Mouse (Mus musculus) limb, embryonic 15.5 days (tissue): Measurements from ENCODE around the gene Ank3. TPM values are rescaled to one million over a fixed set of nuclear protein-coding genes. Genes with fewer than 3 reads are reported as not detected.

ENCODE experiments used
- ATAC-seq: fragments of 200-750 bp; cut with Nextera tagmentation; 2 replicates; pipeline ENCODE4 v1.8.0; 2017; ENCODE audit warnings: low read depth, moderate TSS enrichment; ENCODE audit not compliant: insufficient number of reproducible peaks, low FRiP score, low TSS enrichment
- H3K27ac ChIP-seq: fragments of 300-500 bp; sonication (generic); 2 replicates; pipeline ENCODE4 v1.5.1; 2015; ENCODE audit warnings: moderate library complexity, mild to moderate bottlenecking, inconsistent platforms
- H3K27me3 ChIP-seq: fragments of 300-500 bp; sonication (generic); 2 replicates; pipeline ENCODE4 v1.6.1; 2015; ENCODE audit warnings: inconsistent platforms
- H3K36me3 ChIP-seq: fragments of 300-500 bp; sonication (generic); 2 replicates; pipeline ENCODE4 v1.6.1; 2015; ENCODE audit warnings: inconsistent platforms
- H3K4me1 ChIP-seq: fragments of 300-500 bp; sonication (generic); 2 replicates; pipeline ENCODE4 v1.6.1; 2015; ENCODE audit warnings: inconsistent platforms
- H3K4me2 ChIP-seq: fragments of 300-500 bp; sonication (generic); 2 replicates; pipeline ENCODE4 v1.6.1; 2015; ENCODE audit warnings: mild to moderate bottlenecking, inconsistent platforms
- H3K4me3 ChIP-seq: fragments of 300-500 bp; sonication (generic); 2 replicates; pipeline ENCODE4 v1.5.1; 2015; ENCODE audit warnings: mild to moderate bottlenecking, inconsistent platforms
- H3K9ac ChIP-seq: fragments of 300-500 bp; sonication (generic); 2 replicates; pipeline ENCODE4 v1.6.1; 2015; ENCODE audit warnings: inconsistent platforms
- H3K9me3 ChIP-seq: fragments of 300-500 bp; sonication (generic); 2 replicates; pipeline ENCODE4 v1.6.1; 2016; ENCODE audit warnings: inconsistent platforms
- WGBS: fragments of 180-500 bp; shearing (Covaris S2); methylation state at CpG from one replicate; pipeline ENCODE4 v1.1.7; 2015; 5-methylcytosine and 5-hydroxymethylcytosine counted together
- polyA plus RNA-seq: library from polyadenylated mRNA; unstranded; fragments of >200 nt; fragmentation: Nextera tagmentation; extraction: Ambion mirVana; gene quantifications from 2 replicates; pipeline ENCODE4 v1.2.1, GENCODE M21; 2015

The Ank3 gene
- polyA plus RNA-seq, 1 experiment from 2014 or later = 29.1 TPM

- no peak for ATAC-seq
- Histone ChIP-seq H3K4me3 (no peak overlapping the region), H3K27ac (no peak overlapping the region), H3K4me2 (no peak overlapping the region), H3K36me3 (no peaks in the 10 kb centered on the region), H3K9ac (no peak overlapping the region), H3K27me3 (no peaks in the 10 kb centered on the region), H3K4me1 (peaks cover 6% of the 10 kb centered on the region; the same call in 1 of the 2 replicates), H3K9me3 (no peaks in the 10 kb centered on the region)
- WGBS = 71% methylated on average over 6 of the region's 6 CpGs
Measured at GRCm38 (mm10) chr10:69720899-69721490, 322.4 kb downstream of the Ank3 start.

- Histone ChIP-seq H3K36me3 (no peaks in the 10 kb centered on the region), H3K4me2 (no peak overlapping the region), H3K27me3 (no peaks in the 10 kb centered on the region), H3K9ac (no peak overlapping the region), H3K4me3 (no peak overlapping the region), H3K9me3 (no peaks in the 10 kb centered on the region), H3K4me1 (peaks cover 6% of the 10 kb centered on the region; the same call in 1 of the 2 replicates), H3K27ac (no peak overlapping the region)
- no peak for ATAC-seq
- 92% methylated on average over 4 of the region's 4 CpGs for WGBS
Measured at GRCm38 (mm10) chr10:69724159-69724558, 325.6 kb downstream of the Ank3 start.

- no peak overlapping the region for H3K27ac ChIP-seq
- no peaks in the 10 kb centered on the region for H3K27me3 ChIP-seq
- H3K9ac ChIP-seq = no peak overlapping the region
- H3K4me1 ChIP-seq = peaks cover 2% of the 10 kb centered on the region; the same call in 1 of the 2 replicates
- no peaks in the 10 kb centered on the region for H3K9me3 ChIP-seq
- no peaks in the 10 kb centered on the region for H3K36me3 ChIP-seq
- no peak overlapping the region for H3K4me2 ChIP-seq
- 88% methylated on average over 14 of the region's 14 CpGs for WGBS
- no peak for ATAC-seq
- no peak overlapping the region for H3K4me3 ChIP-seq
Measured at GRCm38 (mm10) chr10:69725078-69725477, 326.5 kb downstream of the Ank3 start.

- H3K4me2 ChIP-seq = no peak overlapping the region
Measured at GRCm38 (mm10) chr10:69726265-69726664, 327.7 kb downstream of the Ank3 start.

GRCm38 (mm10) chr10:69726806-69727205 is 328.2 kb downstream of the Ank3 start:
- Histone ChIP-seq H3K4me3 (no peak overlapping the region), H3K9ac (no peak overlapping the region), H3K27me3 (no peaks in the 10 kb centered on the region), H3K27ac (no peak overlapping the region), H3K36me3 (no peaks in the 10 kb centered on the region), H3K4me1 (0 out of 2 replicates have a peak, but pooled peaks cover 8% of the 10 kb centered on the region), H3K9me3 (no peaks in the 10 kb centered on the region), H3K4me2 (no peak overlapping the region)
- whole genome bisulfite sequencing = 88% methylated on average over 7 of the region's 7 CpGs
- ATAC-seq = no peak

More at GRCm38 (mm10) chr10:69726265-69726664, 327.7 kb downstream of the Ank3 start:
- H3K4me3 ChIP-seq = no peak overlapping the region
- no peaks in the 10 kb centered on the region for H3K36me3 ChIP-seq
- no peak overlapping the region for H3K27ac ChIP-seq
- H3K4me1 ChIP-seq = 0 out of 2 replicates have a peak, but pooled peaks cover 6% of the 10 kb centered on the region
- H3K27me3 ChIP-seq = no peaks in the 10 kb centered on the region
- WGBS = 89% methylated on average over 2 of the region's 2 CpGs
- H3K9me3 ChIP-seq = no peaks in the 10 kb centered on the region
- no peak overlapping the region for H3K9ac ChIP-seq
- no peak for ATAC-seq

- Histone ChIP-seq H3K27me3 (no peaks in the 10 kb centered on the region), H3K27ac (no peak overlapping the region), H3K4me2 (no peak overlapping the region), H3K4me1 (0 out of 2 replicates have a peak, but pooled peaks cover 10% of the 10 kb centered on the region), H3K36me3 (no peaks in the 10 kb centered on the region), H3K9me3 (no peaks in the 10 kb centered on the region), H3K9ac (no peak overlapping the region), H3K4me3 (no peak overlapping the region)
- WGBS = 73% methylated on average over 6 of the region's 6 CpGs
- no peak for ATAC-seq
Measured at GRCm38 (mm10) chr10:69728876-69729275, 330.3 kb downstream of the Ank3 start.

- 32% methylated on average over 10 of the region's 10 CpGs for WGBS
Measured at GRCm38 (mm10) chr10:69730351-69730871, 331.8 kb downstream of the Ank3 start.

GRCm38 (mm10) chr10:69731341-69731740 is 332.8 kb downstream of the Ank3 start:
- no peak for ATAC-seq
- no peaks in the 10 kb centered on the region for H3K9me3 ChIP-seq
- 46% methylated on average over 5 of the region's 5 CpGs for WGBS

More at GRCm38 (mm10) chr10:69730351-69730871, 331.8 kb downstream of the Ank3 start:
- no peak overlapping the region for H3K4me2 ChIP-seq
- H3K36me3 ChIP-seq = no peaks in the 10 kb centered on the region
- 0 out of 2 replicates have a peak overlapping the region, but pooled peaks have one; percentile 22 for H3K27ac ChIP-seq
- H3K9me3 ChIP-seq = no peaks in the 10 kb centered on the region
- 0 out of 2 replicates have a peak, but pooled peaks cover 10% of the 10 kb centered on the region for H3K4me1 ChIP-seq
- no peak overlapping the region for H3K9ac ChIP-seq
- no peak overlapping the region for H3K4me3 ChIP-seq
- ATAC-seq = no peak
- no peaks in the 10 kb centered on the region for H3K27me3 ChIP-seq

GRCm38 (mm10) chr10:69731863-69732262 is 333.3 kb downstream of the Ank3 start:
- Histone ChIP-seq H3K9me3 (no peaks in the 10 kb centered on the region), H3K4me3 (no peak overlapping the region), H3K4me2 (no peak overlapping the region), H3K36me3 (no peaks in the 10 kb centered on the region), H3K27ac (no peak overlapping the region), H3K9ac (no peak overlapping the region), H3K4me1 (0 out of 2 replicates have a peak, but pooled peaks cover 10% of the 10 kb centered on the region), H3K27me3 (no peaks in the 10 kb centered on the region)
- no peak for ATAC-seq
- 59% methylated on average over 1 of the region's 1 CpGs for WGBS

More at GRCm38 (mm10) chr10:69731341-69731740, 332.8 kb downstream of the Ank3 start:
- Histone ChIP-seq H3K36me3 (no peaks in the 10 kb centered on the region), H3K27me3 (no peaks in the 10 kb centered on the region), H3K4me2 (no peak overlapping the region), H3K9ac (no peak overlapping the region), H3K4me1 (0 out of 2 replicates have a peak, but pooled peaks cover 10% of the 10 kb centered on the region), H3K4me3 (no peak overlapping the region), H3K27ac (no peak overlapping the region)

GRCm38 (mm10) chr10:69736241-69736640 is 337.7 kb downstream of the Ank3 start:
- Histone ChIP-seq H3K4me3 (no peak overlapping the region), H3K27ac (no peak overlapping the region), H3K9me3 (no peaks in the 10 kb centered on the region), H3K4me1 (peaks cover 8% of the 10 kb centered on the region; the same call in 1 of the 2 replicates), H3K9ac (no peak overlapping the region), H3K27me3 (no peaks in the 10 kb centered on the region), H3K4me2 (no peak overlapping the region), H3K36me3 (no peaks in the 10 kb centered on the region)
- no peak for ATAC-seq
- 54% methylated on average over 7 of the region's 7 CpGs for WGBS

GRCm38 (mm10) chr10:69738741-69739271 is 340.2 kb downstream of the Ank3 start:
- no peak overlapping the region for H3K4me3 ChIP-seq
- peaks cover 5% of the 10 kb centered on the region for H3K4me1 ChIP-seq
- H3K27me3 ChIP-seq = no peaks in the 10 kb centered on the region
- WGBS = 32% methylated on average over 5 of the region's 5 CpGs
- no peaks in the 10 kb centered on the region for H3K9me3 ChIP-seq
- ATAC-seq = no peak
- H3K4me2 ChIP-seq = no peak overlapping the region
- no peaks in the 10 kb centered on the region for H3K36me3 ChIP-seq
- no peak overlapping the region for H3K9ac ChIP-seq
- H3K27ac ChIP-seq = peak overlapping the region; percentile 18; the same call in 1 of the 2 replicates

- H3K36me3 ChIP-seq = no peaks in the 10 kb centered on the region
- H3K27me3 ChIP-seq = no peaks in the 10 kb centered on the region
- H3K4me1 ChIP-seq = peaks cover 27% of the 10 kb centered on the region
- H3K4me2 ChIP-seq = no peak overlapping the region
- no peak overlapping the region for H3K9ac ChIP-seq
- WGBS = 88% methylated on average over 3 of the region's 3 CpGs
- ATAC-seq = no peak
- H3K4me3 ChIP-seq = no peak overlapping the region
- H3K9me3 ChIP-seq = no peaks in the 10 kb centered on the region
- no peak overlapping the region for H3K27ac ChIP-seq
Measured at GRCm38 (mm10) chr10:69742528-69742927, 344.0 kb downstream of the Ank3 start.
